Mouse (Mus musculus) kidney, postnatal 36 days (tissue): ENCODE measurements at regions not wholly inside any gene's neighbourhood (a gene's known extent, or its start where the extent isn't known, plus 50 kb on each side); places are given as distances from the start of the nearest gene placed in this dataset.

ENCODE experiments used
- DNase-seq, 2 experiments: peaks; one replicate each; pipeline ENCODE4 v3.0.0; 2021 to 2022; ENCODE audit warnings: mixed read lengths in 2 of 2

DNA sequence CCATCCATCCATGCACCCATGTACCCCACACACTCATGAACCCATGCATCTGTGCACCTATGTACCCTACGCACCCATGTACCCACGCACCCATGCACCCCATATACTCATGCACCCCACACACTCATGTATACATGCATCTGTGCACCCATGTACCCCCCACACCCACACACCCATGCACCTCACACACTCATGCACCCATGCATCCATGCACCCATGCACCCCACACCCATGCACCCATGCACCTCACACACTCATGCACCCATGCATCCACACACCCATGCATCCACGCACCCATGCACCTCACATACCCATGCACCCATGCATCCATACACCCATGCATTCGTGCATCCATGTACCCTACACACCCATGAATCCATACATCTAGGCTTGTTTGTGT lies 63.6 kb downstream of the 4930564D02Rik start:
- no peak for DNase-seq

GRCm38 (mm10) chr3:105131053-105131452 lies 64.4 kb downstream of the 4930564D02Rik start:
- DNase-seq: no peak

DNA sequence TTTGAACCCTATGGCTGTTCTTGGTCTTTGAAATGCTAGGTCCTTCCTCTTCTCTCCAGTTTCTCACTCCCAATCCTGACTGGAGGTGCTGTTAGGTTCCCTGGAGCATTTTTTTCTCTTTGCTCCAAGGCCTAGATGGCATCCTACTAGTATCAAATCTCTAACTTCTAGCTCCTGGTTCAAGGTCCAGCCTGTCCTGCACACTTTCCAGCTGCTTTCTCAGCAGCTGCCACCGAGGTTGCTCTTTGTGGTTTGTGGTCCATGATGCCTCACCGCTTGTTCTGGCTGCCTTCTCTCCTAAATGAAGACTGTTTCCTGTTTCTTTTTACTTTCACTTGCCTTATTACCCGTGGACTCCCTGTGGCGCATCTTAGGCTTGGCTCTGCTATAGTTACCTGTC lies 66.4 kb downstream of the 4930564D02Rik start:
- no peak for DNase-seq

DNA sequence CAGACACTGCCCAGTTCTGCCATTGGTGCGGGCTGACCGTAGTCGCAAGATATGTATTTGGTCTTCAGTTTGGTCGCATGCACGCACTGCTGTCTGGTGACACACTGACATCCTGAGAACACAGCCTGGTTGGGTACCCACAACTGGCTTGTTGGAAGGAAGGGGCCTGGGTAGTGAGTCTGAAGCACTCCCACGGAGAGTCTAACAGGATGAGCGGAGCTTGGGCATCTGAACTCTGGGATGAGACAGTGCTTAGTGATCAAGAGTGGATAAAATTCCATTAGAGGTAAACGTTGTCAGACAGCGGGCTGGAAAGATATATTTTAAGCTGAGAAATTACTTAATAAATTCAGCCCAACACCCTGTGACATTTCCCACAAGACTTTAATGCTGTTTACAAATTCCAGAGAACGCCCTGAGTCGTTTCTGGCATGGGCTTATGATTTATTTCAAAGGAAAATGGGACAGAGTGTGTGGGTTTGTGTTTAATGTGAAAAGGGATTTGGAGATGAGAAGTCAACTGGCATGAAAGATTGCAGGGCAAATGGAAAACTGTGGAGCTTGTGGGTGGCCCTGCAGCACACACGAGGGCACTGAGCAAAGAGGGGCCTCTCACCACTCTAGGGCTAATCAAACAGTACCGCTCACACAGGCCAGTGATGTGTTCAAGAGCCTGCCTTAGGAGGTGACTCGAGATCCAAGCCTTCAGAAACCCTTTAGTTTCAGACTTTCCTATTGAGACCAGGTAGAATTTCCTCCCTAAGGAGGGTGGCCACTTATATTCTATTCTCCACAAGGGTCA lies 74.7 kb downstream of the 4930564D02Rik start:
- DNase-seq: no peak

DNA sequence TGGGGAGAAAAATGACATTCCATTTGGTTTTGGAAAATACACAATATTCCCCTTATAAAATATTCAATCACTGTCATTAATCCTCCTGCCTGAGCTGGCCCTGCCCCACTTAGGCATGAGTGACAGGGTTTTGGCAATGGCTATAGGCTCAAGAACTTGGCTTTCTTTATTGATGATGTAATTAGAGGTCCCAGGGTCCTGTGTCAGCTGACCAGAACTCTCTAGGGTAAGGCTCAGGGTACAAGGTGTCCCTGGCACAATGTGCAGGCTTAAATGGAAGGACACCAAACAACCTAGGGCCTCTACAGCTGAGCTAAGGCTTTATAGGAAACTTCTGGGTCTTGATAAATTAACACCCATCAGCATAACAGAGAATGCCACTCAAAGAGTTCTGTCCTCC lies 76.0 kb downstream of the 4930564D02Rik start:
- DNase-seq: peak in 1 of 2 experiments; percentile 1

- DNase-seq: peak; percentile 3 to 56
Measured at GRCm38 (mm10) chr3:105151475-105152157, 85.0 kb downstream of the 4930564D02Rik start.

DNA sequence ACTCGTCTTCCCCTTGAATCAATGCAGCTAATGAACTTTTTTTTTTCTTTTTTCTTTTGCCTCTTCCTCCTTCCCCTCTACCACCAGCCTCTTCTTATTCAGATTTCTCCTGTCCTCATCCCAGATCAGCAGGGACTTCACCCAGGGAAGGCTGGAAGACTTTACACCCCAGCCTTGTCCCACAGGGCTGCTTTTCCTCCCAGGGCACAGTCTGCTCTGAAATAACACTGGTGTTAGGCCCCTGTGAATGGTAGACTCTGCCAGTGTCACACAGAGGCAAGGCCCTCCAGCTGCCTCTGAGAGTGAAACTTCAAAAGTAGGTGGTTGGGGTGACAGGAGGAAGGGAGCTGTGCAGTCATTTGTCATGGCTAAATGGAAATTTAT lies 85.5 kb downstream of the 4930564D02Rik start:
- DNase-seq: no peak

DNA sequence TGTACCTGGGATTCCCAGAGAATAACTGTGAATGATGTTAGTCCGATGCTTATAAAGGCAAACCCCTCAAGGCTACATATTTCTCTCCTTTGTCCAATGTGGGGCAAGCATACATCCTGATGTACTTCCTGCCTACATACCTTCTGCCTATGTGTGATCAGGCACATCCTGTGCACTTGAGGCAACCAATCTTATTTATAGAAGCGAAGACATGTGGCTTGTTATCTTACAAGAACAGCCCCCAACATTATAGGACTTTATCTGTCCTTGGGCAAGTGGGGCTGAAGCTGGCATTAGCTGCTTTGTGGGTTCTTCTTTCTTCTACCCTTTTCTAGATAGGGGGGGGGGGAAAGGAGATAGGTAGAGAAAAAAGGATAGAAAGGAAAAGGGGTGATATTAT lies 91.7 kb downstream of the 4930564D02Rik start:
- DNase-seq: no peak

DNA sequence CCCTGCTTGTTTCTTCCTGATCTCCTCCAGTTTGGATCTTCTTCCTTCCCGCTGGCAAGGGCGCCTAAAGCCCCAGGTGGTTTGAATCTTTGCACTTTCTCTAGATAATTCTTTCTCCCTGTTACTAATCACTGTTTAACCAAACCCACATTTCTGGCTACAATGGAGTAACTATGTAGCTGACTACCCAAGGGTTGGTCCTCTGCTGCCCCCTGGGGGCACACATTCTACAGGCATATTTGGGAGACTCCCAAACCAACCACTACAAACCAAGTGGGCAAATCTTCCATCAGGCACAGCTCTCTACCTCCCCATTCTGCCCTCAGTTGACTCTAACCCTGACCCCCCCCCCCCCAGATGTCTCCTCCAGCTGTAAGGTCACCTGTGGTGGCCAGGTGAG lies 98.7 kb downstream of the 4930564D02Rik start:
- DNase-seq: peak; percentile 79 to 95

GRCm38 (mm10) chr3:105169117-105169516 lies 102.5 kb downstream of the 4930564D02Rik start:
- DNase-seq: no peak

DNA sequence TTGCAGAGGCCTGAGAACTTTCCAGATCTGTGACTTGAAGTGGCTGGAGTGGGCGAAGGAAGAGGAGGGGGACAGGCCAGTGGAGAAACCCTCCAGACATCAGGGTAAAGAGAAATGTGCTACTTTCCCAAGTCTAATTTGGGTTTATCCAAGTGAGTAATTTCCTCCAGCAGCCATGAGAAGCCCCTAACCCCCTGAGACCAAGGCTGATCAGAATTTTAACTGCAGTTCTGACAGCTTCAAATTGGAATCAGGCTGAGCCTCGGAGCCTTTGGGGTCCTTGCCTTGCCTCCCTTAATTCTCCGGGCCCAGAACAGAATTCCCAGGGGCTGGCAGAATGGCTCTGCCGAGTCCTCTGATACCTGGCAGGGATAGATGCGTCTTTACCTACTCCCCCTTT lies 104.9 kb downstream of the 4930564D02Rik start:
- DNase-seq: no peak

DNA sequence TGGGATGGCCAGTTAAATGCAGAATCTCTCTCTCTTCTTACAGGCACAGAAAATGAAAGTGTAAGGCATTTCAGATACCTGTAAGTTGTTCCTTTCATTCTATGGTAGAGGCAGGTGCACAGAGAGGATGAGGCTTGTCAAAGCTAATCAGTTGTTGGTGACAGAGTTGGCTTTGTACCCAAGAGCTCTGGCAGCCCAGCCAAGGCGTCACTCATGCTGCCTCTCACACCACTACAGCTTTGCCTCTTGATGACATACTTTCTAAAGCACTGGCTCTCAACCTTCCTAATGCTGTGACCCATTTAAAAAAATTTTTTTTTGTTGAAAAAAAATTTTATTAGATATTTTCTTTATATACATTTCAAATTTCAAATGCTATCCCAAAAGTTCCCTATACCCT lies 105.4 kb downstream of the 4930564D02Rik start:
- DNase-seq: no peak

DNA sequence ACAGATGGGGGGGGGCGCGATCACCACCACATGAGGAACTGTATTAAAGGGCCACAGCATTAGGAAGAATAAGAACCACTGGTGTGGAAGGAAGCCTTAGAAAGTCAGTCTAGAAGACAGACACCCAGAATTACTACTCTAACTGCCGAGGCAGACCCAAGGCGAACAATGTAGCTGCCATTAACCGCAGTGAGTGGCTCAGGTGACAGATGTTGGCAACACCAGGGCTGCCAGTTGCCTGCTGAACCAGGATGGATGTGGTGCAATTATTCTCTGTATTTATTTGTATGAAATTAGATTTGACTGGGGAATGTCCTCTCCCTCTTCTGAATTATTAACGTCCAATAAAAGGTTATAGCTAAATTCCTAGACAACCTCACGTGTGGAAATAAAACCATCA lies 124.7 kb downstream of the 4930564D02Rik start:
- DNase-seq: no peak

GRCm38 (mm10) chr3:105191830-105192229 lies 125.2 kb downstream of the 4930564D02Rik start:
- DNase-seq: no peak

GRCm38 (mm10) chr3:105200735-105201134 lies 134.1 kb downstream of the 4930564D02Rik start:
- DNase-seq: no peak

- DNase-seq: no peak
Measured at GRCm38 (mm10) chr3:105209164-105209563, 142.5 kb downstream of the 4930564D02Rik start.

DNA sequence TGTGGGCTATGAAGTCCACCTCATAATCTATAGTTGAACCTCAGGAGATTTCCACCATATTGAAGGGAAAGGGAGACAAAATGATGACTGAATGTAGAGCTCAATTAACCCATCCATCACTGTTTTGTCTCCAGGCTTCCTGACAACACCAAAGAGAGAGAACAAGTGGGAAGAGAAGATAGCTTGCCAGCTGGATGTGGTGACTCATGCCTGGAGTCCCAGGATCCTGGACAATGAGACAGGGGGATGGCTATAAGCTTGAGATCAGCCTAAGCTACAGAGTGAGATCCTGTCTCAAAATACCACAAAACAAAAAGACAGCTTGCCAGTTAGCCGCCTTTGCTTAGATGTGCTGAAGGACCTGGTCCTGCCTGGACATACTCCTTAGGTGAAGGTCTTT lies 144.4 kb downstream of the 4930564D02Rik start:
- DNase-seq: no peak

DNA sequence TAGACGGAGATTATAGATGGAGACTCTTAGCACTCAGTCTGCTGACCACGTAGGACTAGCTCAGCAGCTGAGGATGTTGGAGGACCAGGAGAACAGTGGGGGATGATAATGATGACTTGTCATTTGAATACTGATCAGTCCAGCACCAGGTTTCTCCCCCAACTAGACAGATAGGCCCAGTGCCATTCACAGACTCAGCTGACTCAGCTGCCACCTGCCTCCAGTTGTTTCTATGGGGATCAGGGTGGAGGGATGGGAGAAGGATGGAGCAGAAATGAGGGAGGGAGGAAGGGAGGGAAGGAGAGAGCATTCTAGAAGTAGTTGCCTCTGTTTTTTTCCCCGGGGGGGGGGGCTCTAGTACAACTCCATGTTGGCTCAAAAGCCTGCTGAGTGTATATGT lies 145.1 kb downstream of the 4930564D02Rik start:
- DNase-seq: no peak

GRCm38 (mm10) chr3:105214867-105215266 lies 148.2 kb downstream of the 4930564D02Rik start:
- no peak for DNase-seq

DNA sequence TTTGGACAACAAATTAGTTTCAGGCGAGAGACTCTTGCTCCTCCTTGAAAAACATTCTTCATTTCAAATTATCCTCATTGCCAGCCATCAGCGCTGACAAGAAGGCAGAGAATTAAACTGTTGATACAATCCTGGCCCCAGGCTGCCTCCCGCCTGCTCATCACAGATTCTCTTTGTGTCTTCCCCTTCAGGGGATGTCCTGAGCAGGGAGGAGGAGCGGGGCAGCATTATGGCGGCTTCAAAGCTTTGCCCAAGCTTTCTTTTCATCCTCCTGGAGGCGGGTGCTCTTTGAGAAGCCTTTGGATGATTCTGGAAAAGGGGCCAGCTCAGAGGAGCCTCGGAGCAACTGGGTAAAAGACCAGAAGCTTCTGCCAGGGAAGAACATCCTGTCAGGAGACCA lies 149.1 kb downstream of the 4930564D02Rik start:
- DNase-seq: no peak

- no peak for DNase-seq
Measured at GRCm38 (mm10) chr3:105219630-105220029, 153.0 kb downstream of the 4930564D02Rik start.

DNA sequence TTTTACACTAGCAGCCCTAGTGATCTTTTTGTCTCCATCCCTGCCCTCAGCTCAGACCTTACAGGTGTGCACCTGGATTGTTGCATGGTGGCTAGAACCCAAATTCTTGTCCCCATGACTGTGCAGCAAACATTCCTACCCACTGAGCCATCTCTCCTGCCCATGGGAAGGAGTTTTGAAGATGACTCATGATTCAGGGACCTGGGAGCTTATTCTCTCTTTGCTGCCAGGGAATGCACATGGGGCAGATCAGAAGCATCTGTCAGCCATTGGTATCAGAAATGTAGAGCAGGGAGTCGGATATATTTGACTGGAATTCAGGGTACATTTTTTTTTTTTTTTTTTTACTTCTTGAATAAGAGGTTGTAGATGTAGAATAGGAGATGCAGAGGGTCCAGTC lies 154.0 kb downstream of the 4930564D02Rik start:
- no peak for DNase-seq

GRCm38 (mm10) chr3:105222925-105223324 lies 156.3 kb downstream of the 4930564D02Rik start:
- DNase-seq: no peak

GRCm38 (mm10) chr3:105223671-105224070 lies 157.0 kb downstream of the 4930564D02Rik start:
- DNase-seq: peak in 1 of 2 experiments; percentile 1
